Mouse (Mus musculus) right cerebral cortex, adult 18-20 months (tissue): ENCODE measurements at regions not wholly inside any gene's neighbourhood (a gene's known extent, or its start where the extent isn't known, plus 50 kb on each side); places are given as distances from the start of the nearest gene placed in this dataset.
A peak's percentile ranks its signal among the peaks of the same experiment; 100 is the strongest.

Experiments used
- DNase-seq: peaks from one replicate; pipeline ENCODE4 v3.0.0; 2022; ENCODE audit warnings: mixed read lengths

DNA sequence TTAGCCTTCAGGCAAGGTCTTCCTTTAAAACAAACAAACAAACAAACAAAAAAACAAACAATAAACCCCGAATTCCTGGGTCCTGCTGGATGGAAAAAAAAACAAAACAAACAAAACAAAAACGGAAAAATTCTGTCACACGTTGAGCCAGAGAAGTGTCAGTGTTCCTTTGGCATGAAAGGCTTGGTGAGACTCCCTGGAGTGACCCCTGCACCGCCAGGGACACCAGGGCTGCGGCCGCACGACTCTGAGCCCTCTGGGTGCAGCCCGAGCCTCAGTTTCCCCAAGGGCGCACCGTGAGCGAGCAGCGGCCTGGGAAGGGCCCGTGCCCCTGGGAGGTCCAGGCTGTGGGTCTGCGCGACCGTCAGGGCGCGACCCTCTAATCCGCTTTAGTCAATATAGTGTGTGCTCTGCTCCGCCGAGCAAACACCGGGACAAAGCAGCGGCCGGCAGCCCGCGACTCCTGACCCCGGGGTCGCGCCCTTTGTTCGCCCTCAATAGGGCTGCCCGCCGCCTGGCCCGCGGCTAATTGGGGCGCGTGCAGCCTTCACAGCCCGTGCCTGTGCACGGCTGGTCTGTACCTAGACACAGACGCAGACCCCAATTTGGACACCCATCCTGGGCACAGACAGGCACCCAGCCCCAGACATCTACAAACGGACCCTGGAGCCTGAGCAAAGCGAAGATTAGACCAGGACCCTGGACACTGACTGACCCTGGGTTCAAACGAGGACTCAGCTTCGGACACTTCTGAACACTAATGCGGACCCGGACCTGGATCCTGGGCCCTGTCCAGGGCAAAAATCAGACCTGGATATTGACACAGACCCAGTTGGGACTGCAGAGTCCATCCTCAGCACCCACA, 74.0 kb upstream of the Ppara start:
- DNase-seq: no peak

- DNase-seq: no peak
Observed at GRCm38 (mm10) chr15:85661393-85661690, 73.4 kb upstream of the Ppara start.

- no peak for DNase-seq
Observed at GRCm38 (mm10) chr15:85661771-85662170, 73.0 kb upstream of the Ppara start.

DNA sequence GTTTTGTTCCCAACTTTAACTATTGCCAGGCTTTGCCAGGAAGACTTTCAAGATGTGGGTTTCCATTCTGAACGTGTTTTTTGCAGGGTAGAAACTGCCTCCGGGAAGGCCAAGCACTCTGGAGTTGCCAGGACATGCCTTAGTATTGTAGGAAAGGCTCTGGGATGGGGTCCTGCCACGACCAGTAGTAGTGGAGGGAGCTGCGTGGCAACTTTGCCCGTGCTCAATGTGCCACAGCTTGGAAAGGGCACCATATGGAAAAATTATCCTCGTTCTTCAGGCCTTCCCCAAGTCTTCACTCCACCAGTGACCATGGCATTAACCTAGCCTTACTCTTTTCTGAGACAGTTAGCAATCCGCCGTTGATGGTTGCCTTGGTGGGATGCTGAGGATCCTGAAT, 72.5 kb upstream of the Ppara start:
- DNase-seq: no peak

DNA sequence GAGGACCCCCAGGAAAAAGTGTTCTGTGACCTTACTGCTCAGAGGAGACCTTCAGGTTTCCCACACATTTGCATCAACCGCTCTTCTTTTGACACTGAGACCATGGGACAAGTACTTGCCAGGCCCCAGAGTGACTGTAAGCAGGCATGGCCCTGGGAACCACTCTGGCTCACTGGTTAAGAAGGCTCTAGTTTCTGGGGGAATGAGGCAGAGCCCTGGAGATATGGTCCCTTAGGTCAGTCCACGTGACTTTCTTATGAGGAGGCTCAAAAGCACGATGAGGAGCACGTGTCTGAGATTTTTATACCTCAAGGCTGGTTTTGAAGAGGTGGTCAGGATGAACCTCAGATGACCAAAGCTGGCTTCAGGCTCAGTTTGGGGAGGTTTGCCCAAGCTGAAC, 72.1 kb upstream of the Ppara start:
- DNase-seq: no peak

DNA sequence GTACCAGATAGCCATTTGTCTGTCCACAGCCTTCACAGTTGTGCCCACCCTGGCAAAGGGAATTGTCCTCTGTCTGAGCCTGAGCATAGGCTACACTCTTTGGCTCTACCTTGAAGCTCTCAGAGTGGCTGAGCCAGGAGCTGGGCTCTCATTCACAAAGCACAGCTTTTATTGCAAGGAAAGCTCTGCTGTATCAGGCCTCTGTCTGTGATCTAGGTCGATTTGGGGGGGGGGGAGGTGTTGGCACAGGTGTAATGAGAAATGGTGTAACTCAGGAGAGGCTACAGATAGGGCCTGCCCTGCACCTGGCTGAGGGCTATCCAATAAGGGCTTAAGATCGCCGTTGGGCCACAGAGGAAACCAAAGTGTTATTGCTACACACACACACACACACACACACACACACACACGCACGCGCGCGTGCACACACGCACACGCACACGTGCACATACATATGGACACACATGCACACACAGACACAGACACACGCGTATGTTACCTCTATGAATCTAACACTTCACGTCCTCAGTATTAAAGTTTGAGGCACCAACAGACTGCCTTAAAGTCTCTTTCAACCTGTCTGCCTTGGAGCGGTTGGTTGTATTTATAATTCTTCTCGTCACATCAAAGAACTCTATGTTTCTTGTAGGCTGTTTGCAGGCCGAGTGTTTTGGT, 70.9 kb upstream of the Ppara start:
- DNase-seq: no peak

DNA sequence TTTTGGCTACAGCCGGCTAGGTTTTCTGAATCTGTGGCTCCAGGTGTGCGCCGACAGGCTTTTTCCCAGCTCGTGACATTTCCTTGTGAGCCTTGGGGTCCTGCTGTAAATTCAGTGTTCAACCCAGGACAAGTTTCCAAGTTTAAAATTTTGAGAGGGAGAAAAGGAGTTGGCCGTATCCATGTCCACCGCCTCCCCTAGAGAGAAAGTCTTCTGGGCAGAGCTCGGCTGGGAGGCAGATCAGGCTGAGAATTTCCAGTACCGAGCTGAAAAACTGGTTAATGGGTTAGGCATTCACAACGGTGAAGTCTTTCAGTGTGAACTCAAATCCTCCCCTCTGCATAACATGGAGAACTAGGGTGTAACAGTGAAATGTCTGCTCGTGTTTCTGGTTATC, 70.4 kb upstream of the Ppara start:
- DNase-seq: no peak

GRCm38 (mm10) chr15:85665181-85665821, 69.5 kb upstream of the Ppara start:
- no peak for DNase-seq

DNA sequence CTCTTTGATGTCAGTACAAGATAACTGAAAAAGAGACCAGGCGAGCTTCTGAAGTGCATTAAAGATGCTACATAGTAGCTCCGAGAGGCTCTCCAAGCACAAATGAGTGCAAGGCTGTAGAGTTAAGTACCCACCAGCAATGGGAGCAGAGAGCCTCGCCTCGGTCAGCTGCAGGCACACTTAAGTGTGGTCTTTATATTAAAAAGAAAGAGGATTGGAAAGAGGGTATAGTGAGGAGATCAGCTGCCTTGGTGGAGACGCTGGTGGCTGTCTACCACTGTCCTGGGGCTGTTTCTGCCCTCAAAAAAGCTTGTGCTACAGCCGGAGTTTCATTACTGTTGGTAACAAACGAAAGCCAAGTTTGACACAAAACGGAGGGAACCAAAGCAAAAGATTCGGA, 68.3 kb upstream of the Ppara start:
- DNase-seq: no peak

GRCm38 (mm10) chr15:85667381-85667791, 67.4 kb upstream of the Ppara start:
- no peak for DNase-seq

GRCm38 (mm10) chr15:85667906-85668590, 66.7 kb upstream of the Ppara start:
- DNase-seq: no peak

DNA sequence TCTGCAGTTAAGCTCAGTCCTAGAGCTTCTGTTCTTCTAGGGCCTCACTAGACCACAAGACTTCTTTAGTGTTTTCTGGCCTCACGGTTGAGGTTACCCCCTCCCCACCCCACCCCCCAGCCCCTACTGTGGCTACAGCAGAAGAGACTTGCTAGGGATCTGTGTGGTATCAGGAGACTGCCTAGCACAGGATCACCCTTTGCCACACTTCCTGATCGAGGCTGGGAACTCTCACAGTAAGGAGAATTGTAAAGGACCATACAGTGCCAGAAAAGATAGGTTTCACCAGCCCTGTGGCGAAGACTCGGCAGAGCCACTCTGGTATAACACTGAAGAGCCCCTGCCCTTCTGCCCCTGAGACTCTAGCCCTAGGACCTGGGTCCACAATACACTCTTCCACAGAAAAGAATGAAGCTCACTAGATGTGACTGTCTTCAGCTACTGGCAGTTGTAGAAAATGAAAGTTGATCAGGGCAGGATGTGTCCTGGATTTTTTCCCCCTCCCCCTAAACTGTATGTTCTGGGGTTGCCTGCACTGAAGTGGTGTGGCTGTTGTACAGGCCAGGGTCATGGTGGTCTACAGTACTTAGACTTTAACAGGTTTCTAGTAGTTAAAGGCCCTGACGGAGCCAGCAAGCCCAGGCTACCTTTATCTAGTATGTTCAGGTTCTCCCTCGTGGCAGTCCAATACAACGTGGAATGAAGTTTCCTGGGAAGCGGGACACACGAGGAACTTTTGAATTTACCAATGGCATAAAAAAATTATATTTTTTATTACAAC, 65.7 kb upstream of the Ppara start:
- no peak for DNase-seq

GRCm38 (mm10) chr15:85669652-85670175, 65.1 kb upstream of the Ppara start:
- peak; percentile 77 for DNase-seq

DNA sequence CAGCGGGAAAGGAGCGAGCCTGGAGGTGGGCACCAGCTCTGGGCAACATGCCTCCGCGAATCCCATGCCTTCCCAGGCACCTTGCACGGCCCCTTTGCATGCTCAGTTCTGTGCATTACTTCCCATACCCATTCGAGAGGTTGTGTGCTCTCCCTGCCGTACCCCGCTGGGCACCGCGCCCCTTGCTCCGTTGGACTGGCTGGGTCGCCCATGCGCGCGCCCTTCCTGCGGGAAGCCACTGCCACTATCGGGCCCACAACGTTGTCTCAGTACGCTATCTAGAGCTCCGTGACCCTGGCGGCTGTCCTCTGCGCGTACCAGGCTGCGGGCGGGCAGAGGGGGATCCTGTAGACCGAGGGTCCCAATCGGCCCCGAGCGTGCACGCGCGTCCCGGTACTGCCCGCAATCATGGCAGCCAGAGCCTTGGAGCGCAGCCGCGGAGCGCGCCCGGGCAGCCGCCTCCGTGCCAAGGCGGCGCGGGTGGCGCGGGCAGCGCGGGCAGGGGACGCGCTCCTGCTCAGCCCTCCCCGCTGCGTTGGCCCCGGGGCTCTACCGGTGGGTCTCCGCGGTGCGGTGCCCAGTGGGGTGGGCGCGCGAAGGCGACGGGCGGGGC, 64.5 kb upstream of the Ppara start:
- DNase-seq: peak; percentile 79

- DNase-seq: peak; percentile 88
Observed at GRCm38 (mm10) chr15:85670789-85671700, 63.7 kb upstream of the Ppara start.

DNA sequence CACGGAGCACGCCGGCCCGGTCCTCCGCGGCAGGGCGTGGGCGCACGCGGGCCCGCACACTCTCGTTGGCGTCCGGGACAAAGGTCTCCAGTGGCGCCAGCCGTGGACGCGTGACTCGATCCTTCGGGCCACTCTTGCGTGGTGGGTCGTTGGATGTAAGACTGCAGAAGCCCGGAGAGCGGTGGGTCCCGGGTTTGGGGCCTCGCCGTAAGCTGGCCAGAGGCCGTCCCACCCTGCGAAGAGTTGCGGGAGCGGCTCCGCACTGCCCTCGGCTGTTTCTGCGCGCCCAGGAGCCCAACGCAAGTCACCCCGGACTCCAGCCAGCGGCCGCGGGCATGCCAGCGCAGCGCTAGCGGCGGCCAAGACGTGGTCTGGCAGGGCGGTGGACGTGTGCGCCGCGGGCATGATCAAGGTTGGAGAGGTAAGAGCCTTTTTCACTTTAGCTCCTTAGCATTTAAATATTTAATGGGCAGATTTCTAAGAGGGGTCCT, 63.0 kb upstream of the Ppara start:
- DNase-seq: no peak

- no peak for DNase-seq
Observed at GRCm38 (mm10) chr15:85672376-85672775, 62.4 kb upstream of the Ppara start.

DNA sequence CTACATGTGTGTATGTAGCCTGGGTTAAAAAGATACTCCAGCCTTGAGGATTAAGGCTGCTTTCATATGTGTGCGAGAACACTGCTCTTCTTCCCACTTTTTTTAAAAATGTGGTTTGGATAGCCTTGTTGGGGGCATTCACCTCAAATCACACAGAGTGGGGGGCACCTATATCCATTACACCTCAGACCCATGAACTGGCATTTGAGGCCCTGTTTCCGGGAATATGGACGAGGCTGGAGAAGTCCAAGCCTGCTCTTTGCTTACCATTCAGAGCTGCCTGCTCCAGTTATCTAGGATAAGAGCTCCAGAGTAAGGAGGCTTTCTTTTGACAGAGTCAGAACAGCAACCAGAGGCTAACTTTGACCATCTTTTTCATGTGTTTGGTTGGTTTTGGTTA, 61.9 kb upstream of the Ppara start:
- DNase-seq: no peak

GRCm38 (mm10) chr15:85673506-85673905, 61.3 kb upstream of the Ppara start:
- DNase-seq: no peak

GRCm38 (mm10) chr15:85674191-85674984, 60.4 kb upstream of the Ppara start:
- DNase-seq: no peak
